Mouse (Mus musculus) left cerebral cortex, adult 11 months (tissue): ENCODE measurements at regions not wholly inside any gene's neighbourhood (a gene's known extent, or its start where the extent isn't known, plus 50 kb on each side); places are given as distances from the start of the nearest gene placed in this dataset.
"Not testable (repeated sequence)": the region's sequence is repeated elsewhere in the genome, so short reads cannot be mapped to it uniquely, and the experiment has no call there.

Experiments
- DNase-seq: peaks from one replicate; pipeline ENCODE4 v3.0.0; 2022; ENCODE audit warnings: low spot score

DNA sequence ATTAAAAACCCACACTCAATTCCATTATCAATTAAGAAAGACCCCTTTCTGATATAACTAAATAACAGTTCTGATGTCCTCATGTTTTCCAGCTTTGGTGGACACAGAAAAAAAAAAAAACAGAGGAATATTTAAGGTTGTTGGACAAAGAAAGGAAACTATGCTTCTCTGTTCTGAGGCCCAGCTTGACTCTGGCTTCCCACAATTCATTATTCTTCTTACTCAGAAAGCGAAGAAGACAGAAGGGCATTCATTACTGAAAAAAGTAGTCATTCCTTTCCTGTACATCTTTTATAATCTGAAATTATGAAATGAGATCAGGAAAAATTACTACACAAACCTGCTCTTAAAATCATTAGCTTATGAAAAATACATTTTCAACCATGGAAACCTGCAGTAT is 263.2 kb upstream of the 1700008P02Rik start:
- no peak for DNase-seq

DNA sequence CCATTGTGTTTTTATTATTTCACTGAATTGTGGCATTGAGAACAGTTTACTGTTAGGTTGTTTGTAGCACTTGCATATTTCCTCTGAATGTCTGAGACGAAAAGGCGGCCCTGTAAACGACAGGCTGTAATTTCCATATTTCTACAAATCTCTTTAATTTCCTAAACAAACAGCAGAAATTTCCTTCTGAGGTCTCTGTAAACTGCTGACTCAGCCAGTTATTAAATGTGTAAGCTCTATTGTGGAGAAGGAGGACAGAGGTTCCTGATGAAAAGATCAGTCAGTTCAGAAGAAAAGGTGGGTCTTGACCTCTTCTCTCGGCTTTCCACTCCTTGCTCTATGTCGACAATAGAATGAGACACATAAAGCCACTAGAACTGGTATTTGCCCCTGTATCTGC is 256.0 kb upstream of the 1700008P02Rik start:
- no peak for DNase-seq

DNA sequence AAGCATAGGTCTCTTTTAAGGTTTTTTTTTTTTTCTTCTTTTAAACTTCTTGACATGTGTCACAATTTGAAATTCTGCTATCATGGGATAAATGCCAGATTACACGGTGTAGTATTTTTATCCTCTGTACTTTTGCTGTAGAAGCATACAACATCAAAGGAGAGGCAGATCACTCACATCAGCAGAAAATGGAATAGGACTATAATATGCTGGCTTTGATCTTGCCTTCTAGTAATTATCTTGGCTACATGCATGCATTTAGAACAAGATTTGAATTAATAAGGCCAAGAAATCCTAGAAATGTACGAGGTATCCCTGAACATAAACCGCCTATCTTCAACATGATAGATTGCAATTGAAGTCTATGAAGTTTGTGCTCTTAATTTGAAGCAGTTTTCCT is 251.9 kb upstream of the 1700008P02Rik start:
- no peak for DNase-seq

DNA sequence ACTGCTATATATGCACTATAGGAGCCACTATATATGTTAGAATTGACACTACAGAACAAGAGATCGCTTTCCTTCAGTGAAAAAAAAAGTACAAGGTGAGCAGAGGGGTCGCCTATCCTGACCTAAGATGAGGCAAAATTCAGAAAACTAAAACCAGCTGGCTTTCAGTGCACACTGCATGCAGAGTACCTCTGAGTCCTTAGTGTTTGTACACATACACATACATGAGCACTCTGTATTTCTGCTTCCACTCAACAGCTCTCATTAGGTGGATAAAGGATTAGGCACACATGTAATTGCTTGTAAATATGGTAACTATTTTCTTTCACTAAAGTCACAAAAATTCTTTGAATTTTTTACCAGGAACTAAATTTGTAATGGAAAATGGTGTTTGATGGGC is 251.5 kb upstream of the 1700008P02Rik start:
- no peak for DNase-seq

DNA sequence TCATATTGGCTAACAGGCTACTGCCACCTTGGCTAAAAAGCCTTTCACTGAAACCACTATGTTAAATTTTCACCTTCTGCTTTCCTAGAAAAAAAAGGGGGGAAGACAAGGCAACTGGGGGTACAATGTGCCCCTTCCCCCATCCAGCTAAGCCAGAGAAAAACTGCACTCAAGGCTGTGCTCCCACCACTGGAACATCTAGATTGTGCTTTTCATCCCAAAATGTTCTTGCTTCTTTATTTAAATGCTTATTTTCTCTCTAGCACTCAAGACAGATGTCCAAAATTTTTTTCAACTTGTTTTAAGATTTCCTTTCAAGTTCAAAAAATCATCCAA is 245.9 kb upstream of the 1700008P02Rik start:
- no peak for DNase-seq

DNA sequence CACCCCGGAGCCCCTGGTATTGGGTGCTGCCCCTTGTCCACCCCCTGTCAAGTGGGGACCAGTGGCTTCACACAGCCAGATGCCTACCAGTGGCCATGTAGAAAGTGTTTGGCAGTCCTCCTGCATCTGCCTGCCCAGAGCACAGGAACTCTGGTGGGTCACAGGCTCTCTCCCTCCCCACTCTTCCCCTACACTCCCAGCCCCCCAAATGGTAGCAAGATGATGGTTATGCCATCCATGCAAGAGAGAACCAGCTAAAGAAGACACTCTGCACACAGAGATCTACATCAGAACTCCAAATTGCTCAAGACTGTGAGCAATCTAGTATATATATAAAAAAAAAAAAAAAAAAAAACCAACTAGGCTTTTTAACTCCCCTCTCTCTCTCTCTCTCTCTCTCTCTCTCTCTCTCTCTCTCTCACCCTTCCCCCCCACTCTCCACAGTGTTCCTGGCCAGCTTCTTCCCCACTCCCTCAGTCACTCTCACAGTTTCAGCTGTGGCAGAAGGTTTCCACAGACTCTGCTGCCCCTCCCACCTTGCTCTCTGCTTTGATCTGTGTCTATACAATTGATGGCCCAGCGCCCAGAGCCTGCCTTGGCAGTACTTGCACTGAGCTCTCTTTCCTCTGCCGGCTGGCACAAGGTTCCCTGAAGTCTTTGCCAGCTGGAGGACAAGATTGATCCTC is 245.4 kb upstream of the 1700008P02Rik start:
- DNase-seq: peak; percentile 30

DNA sequence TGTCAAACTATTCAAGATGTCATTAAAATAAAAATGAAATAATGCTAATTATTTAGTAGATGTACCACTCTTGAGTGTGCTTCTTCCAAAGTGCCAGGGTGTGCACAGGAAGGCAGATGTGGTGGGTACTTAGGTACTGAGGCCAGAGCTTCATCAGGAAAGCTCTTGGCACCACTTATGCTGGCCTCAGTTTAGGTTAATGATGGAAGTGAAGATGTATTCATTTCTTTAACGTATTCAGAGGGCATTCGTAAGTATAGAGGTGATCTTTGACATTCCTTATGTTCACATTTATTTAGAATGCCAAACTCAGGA is 239.6 kb upstream of the 1700008P02Rik start:
- no peak for DNase-seq

DNA sequence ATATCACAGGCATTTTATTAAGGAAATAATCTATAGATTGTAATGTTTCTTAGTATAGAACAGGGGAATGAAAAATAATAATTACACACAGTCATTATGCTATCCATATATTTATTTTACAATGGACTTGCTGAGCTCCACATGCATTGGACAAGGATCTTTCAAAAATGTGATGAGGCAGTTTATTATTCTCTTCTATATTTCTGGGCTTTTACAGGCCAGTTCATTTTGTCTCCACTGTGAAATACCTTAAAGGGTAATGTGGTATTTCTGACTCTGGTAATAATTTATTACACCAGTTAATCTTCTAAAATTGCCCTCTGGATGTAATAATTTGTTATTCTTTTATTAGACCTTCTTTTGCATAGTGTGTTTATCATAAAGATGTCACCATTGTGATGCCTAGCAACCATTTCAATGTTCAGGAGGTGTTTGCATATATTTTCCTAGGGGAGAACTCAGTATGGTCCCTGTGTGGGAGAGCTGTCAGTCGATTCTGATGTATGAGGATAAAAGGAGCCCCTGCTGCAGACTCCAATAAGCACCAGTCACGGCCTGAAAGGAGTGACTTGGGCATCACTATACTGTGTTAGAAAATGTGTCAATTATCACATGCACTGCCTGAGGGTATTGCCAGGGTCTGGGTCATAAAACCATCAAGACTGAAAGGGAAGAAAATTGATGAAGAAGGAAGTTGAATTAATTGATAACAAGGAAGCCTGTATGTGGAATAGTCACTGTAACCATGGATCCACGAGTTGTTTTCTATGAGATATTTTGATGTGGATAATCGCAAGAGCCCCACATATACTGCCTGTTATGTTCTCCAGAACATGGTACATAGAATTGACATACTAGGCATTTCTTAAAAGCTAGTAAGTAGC is 239.0 kb upstream of the 1700008P02Rik start:
- DNase-seq: no peak

DNA sequence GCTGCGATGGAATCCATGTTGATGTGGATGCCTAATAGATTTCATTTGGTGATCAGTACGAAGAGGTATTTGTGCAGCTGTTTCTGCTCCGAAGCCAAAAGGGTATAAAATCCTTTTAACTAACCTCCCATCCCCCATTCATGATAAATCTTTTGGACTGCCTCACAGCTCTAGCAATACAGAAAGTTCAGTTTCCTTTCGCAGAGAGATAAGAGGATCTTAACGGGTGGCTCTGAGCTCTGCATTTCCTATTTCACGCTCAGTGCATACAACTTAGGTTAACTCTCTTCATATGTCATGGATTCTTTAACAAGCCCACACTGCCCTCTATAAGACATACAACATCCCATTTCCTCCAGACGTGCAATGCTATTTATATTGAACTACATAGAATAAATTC is 199.1 kb upstream of the 1700008P02Rik start:
- no peak for DNase-seq

DNA sequence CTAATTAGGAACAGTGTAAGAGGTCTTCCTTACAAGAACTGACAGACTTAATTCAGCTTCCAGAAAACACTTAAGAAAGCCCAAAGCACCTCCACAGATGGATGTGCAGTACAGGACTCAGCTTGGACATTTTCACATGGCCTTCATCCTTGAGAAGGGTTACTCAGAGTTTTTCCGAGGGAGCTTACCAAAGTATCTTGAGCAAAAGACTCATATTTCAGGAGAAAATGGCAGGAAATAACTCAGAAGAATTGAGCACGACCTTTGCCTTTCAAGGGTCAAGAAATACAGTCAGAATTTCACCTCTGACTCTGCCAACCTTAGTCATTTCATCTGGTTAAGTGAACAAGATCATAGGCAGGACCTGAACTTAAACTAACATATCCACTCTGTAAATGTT is 192.1 kb upstream of the 1700008P02Rik start:
- DNase-seq: no peak

DNA sequence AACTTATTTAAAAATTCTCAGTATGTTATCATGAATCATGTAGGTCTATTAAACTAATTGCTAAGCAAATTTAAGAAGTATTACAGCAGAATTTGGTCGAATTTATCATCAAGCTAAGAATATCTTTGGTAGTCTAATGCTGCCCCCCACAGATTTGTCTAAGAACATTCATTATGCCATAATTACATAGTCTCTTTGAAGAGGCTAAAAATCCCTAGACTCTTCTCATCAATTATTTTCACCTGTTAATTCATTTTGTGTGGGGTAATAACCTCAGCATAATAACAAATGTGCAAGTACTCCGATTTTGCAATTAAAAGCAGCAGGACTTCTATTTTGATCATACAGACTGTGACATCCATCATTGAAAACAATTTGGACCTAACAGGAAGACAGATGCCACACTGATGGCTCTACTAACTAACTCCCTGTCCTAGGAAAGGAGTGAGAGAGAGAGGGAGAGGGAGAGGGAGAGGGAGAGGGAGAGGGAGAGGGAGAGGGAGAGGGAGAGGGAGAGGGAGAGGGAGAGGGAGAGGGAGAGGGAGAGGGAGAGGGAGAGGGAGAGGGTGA is 189.2 kb upstream of the 1700008P02Rik start:
- DNase-seq: no peak

DNA sequence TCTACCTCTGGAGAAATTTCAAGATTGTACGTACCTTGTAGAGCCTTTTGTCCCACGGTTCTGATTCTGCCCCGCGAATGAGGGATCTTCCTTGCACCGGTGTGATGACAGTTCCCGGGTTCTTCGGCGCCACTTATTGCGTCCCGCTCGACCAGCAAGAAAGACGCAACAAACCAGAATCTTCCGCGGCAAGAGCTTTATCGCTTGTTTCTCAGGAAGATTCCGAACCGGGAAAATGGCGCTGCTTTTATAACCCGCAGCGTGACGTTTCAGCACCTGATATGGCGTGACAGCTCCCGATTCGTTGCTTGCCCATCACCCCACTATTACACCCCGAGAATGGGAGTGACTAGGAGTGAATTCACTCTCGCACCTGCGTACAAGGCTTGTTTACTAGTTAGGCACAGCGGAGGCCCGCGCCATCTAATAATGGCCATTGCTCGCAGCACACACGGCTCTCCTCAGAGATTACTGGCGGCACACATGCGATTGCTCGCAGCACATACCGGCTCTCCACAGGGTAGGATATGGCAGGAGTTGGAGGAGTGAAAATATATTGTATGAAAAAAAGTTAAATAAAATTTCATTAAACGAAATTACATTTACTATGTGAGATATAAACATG is 180.0 kb upstream of the 1700008P02Rik start:
- not testable (repeated sequence) for DNase-seq

DNA sequence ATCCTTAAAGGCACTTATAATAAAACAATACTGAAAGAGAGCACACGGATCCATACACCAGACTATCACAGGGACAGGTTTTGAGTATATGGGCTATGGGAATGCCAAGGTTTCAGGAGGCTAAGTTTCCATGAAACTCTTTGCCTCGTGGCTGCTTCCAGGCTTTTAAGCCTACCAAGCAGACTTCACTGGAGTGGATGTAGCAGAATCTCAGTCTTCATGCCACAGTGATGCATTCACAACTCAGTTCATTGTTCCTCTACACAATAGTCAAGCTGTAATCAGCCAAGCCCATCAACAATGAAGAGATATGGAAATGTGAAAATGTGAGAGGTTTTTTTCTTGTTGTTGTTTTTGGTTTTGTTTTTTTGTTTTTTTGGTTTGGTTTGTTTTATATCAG is 148.3 kb upstream of the 1700008P02Rik start:
- no peak for DNase-seq

DNA sequence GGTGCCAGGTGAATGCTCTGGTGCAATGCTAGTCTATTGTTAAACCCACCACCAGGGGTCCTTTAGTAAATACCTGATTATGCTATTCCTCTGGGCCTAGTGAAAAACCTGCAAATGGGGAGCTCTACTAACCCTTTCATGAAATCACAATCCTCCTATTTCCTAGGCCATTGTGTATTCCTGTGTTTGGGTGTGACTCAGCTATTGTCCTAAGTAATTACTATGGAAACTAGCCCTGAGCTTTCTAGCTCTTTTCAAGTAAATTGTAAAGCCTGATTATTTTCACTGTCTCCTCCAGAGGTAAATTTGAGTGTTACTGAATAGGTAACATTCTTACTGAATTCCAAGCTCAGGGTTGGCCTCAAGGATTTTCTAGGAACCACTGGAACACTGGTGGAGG is 147.8 kb upstream of the 1700008P02Rik start:
- not testable (repeated sequence) for DNase-seq

DNA sequence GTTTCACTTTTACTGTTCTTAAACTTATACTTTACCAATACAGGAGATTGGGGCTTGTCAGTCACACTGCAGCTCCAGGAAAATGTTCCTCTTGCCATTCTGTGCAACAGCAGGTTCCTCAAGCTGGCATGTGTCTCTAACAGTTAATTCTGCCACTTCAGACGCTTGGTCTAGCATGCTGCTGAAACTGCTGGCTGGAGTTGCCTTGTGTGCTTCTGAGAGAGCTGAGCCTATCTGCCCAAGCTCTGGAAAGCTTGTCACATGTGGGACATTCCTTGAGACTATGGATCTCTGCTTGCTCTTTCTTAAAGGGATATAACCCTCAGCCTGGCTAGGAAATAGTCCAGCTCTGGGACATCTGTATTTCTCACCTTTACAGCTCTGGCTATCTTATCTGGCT is 138.9 kb upstream of the 1700008P02Rik start:
- no peak for DNase-seq

DNA sequence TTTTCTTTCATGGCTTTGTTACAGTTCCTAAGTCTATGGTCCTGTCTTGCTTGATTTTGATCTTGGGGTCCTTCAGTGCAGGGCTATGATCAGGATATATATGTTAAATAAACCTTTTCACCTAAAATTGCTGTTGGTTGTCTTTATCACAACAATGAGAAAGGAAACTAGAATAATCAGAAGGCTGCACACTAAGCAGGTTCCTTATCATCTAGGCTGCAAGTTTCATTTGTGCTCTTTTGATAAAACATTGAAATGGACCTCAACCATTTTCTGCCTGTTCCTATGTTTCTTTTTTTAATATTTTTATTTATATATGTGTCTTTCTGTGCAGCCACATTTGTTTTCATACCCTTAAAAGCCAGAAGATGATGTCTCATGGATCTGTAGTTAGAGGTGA is 137.3 kb upstream of the 1700008P02Rik start:
- no peak for DNase-seq

DNA sequence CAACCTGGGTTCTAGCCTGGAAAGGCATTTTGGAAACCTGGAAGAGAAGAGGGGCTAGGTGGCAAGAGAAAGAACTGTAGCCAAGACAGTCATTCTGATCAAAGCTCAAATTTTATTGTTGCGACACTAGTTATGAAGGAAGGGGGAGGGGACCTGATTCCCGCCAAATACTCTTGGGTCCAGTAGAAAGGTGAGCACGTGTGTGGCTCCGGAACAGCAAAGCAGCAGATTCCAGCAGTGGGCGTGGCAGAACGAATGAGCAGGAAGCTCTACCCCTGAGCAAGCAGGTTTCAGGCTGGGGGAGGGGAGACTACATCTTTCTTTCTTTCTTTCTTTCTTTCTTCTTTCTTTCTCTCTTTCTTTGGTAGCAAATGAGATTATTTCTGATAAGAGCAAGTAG is 130.5 kb upstream of the 1700008P02Rik start:
- DNase-seq: not testable (repeated sequence)

DNA sequence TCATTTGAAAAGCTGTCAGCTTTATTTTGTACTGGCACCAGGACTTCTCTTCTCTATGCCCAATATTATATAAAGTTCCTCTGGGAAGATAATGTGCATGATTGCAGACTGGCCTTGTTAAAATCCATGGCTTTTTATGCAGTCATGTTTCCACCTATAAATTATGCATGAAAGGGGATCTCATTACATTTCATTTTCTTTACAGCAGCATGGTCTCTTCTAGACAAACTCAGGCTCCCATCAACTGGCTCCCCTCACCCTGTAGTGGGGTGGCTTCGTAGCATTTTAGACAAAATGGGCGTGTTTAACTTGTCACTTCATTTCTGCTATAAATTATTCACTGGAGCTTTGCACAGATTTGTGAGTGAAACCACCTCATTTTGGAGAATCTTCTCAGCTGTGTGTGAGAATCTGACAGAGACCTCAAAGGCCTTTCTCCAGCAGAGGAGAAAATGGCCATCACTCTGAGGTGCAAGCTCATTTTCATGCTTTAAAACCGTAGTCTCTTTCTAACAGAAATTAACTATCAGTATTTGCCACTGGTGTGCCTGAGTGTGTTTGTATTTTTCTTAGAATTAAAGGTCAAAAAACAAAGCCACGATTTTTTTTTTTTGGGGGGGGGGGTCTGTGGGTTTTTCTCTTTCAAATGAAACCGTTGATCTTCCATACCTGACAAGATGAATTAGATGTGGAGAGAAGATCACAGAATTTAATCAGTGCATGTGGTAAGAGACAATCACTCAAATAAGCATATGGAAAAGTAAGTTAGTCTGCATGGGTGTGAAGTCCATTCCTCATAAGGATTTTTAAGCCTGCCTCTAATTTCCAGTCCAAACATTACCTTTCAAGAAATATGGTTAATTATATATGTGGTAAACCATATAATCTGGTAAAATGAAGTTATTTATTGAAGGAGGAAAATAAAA is 111.4 kb upstream of the 1700008P02Rik start:
- DNase-seq: no peak

DNA sequence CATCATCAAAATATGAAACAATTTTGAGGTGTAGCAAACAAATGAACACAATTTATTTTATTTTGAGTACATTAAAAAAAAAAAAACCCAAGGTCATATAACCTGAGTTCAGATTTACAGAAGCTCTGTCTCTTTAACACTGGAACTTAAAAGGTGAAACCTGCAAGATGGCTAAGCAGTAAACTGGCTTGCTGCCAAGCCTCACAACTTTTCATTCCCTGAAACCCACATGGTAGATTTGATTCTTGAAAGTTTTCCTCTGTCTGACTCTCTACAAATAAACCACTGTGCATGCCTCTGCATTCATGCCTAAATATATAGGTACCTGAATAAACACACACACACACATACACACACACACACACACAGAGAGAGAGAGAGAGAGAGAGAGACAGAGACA is 109.8 kb upstream of the 1700008P02Rik start:
- no peak for DNase-seq

DNA sequence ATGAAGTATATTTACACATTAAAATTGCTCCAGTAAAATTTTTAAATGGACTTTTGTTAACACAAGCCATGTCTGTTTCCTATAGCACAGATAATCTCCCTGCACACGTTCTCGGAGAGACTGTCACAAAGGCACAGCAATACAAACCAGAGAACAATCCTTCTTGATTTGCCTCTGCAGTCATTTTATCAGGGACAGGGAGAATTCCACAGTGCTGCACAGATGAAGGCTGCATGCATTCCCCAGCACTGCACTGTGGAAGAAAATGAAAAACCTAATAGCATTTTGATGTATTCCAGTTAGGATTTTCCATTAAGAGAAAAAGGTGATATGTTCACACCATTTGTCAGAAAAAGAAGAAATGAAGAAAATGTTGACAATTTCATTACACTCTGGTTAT is 63.4 kb upstream of the 1700008P02Rik start:
- DNase-seq: no peak

DNA sequence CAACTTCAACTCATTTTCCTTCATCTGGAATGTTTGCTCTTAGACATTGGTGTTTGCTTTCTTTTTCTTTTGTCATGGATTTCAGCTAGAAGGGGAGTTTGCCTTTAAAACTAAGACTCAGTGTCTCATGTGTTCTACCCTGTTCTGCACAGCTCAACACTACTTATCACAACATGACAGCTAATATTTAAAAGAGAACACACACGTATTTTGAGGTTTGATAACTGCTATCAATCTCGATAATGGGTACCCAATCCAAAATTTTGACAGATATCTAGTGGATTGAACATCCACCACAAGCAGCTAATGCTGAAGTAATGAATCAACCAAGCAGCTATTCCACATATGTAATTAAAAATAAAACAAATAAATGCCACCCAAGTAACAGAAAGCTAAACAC is 61.2 kb upstream of the 1700008P02Rik start:
- DNase-seq: no peak

DNA sequence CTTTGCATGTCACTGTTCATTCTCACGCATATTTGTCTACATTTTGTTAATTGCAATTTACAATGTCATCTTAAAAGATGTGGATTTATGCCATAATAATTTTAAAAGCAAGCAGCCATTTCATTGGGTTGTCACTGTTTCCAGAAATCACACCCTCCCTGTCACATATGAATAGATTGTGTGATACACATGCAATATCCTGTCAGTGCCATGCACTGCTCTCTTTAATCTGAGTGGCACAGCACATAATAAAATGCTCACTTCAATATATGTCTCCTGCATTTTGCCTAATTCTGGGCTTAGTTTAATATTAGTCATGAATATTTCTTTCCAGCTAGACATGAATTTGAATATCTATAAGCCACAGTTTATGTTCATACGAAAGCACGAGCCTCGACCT is 56.1 kb upstream of the 1700008P02Rik start:
- DNase-seq: no peak
